Mouse (Mus musculus) cerebellum, adult 2 months (tissue): ENCODE measurements around the gene Prr5l.

Source experiments
- CTCF ChIP-seq: fragments of 200-500 bp; IDR thresholded peaks from 2 replicates; pipeline ENCODE4 v1.5.1; 2011; ENCODE audit warnings: low read depth, mild to moderate bottlenecking, control low read depth, low read length, moderate library complexity, borderline replicate concordance; ENCODE audit not compliant: insufficient read depth
- POLR2A ChIP-seq: fragments of 200-500 bp; IDR thresholded peaks from 2 replicates; pipeline ENCODE4 v1.6.1; 2011; ENCODE audit warnings: low read length, control low read depth, borderline replicate concordance; ENCODE audit not compliant: insufficient read depth

- TF ChIP-seq CTCF (no peak), POLR2A (no peak)
These were observed 40.4 kb upstream of the Prr5l start for GRCm38 (mm10) chr2:101923181-101923580.
